Mouse (Mus musculus): Measurements from ENCODE around the gene Cspg4. TPM values are rescaled to one million over a fixed set of nuclear protein-coding genes. Genes with fewer than 3 reads are reported as not detected.

Gene Cspg4
- total and polyA plus RNA-seq, 2 experiments from 2014 or later, result 7.6 to 42.1 TPM

- no peak overlapping the region for H3K9ac ChIP-seq (replicated peaks; ENCODE audit: low read length)
- no peak overlapping the region for H3K27ac ChIP-seq
- peak; percentile 93 for TF ChIP-seq CTCF (IDR thresholded peaks at IDR 0.05; ENCODE audit: low read depth)
- H3K4me3 ChIP-seq (ENCODE audit: low read length), result no peak overlapping the region
- DNase-seq (ENCODE audit: low spot score), result peak; percentile 90
- 9% methylated on average over 3 of the region's 3 CpGs for WGBS
- H3K36me3 ChIP-seq (ENCODE audit: insufficient read depth, low read length), result no peaks in the 10 kb centered on the region
- H3K4me1 ChIP-seq (ENCODE audit: insufficient read depth, low read length), result 0 out of 2 replicates have a peak, but pooled peaks cover 5% of the 10 kb centered on the region
- peak; percentile 68 for ATAC-seq
- H3K4me2 ChIP-seq (ENCODE audit: low read depth, low read length), result no peak overlapping the region
- no peaks in the 10 kb centered on the region for H3K27me3 ChIP-seq (ENCODE audit: insufficient read depth, low read length)
- no peaks in the 10 kb centered on the region for H3K9me3 ChIP-seq (ENCODE audit: low read length)
Measured at GRCm38 (mm10) chr9:56847523-56847922, 17.3 kb upstream of the Cspg4 start.

- no peaks in the 10 kb centered on the region for H3K36me3 ChIP-seq (ENCODE audit: insufficient read depth, low read length)
- no peaks in the 10 kb centered on the region for H3K27me3 ChIP-seq (ENCODE audit: insufficient read depth, low read length)
- TF ChIP-seq CTCF (IDR thresholded peaks at IDR 0.05; ENCODE audit: low read depth), result no peak
- no peak overlapping the region for H3K4me3 ChIP-seq (ENCODE audit: low read length)
- no peak overlapping the region for H3K9ac ChIP-seq (replicated peaks; ENCODE audit: low read length)
- ATAC-seq (0 out of 2 replicates have a peak, but pooled peaks have one; percentile 5), DNase-seq (ENCODE audit: low spot score) (peak; percentile 33)
- no peak overlapping the region for H3K27ac ChIP-seq
- H3K9me3 ChIP-seq (ENCODE audit: low read length), result no peaks in the 10 kb centered on the region
- no peak overlapping the region for H3K4me2 ChIP-seq (ENCODE audit: low read depth, low read length)
- WGBS, result 67% methylated on average over 14 of the region's 14 CpGs
- H3K4me1 ChIP-seq (ENCODE audit: insufficient read depth, low read length), result 0 out of 2 replicates have a peak, but pooled peaks cover 5% of the 10 kb centered on the region
Measured at GRCm38 (mm10) chr9:56850128-56850904, 14.5 kb upstream of the Cspg4 start.

GRCm38 (mm10) chr9:56850905-56851252 lies 14.0 kb upstream of the Cspg4 start:
- Histone ChIP-seq H3K9ac (replicated peaks; ENCODE audit: low read length) (no peak overlapping the region), H3K9me3 (ENCODE audit: low read length) (no peaks in the 10 kb centered on the region), H3K36me3 (ENCODE audit: insufficient read depth, low read length) (no peaks in the 10 kb centered on the region), H3K4me3 (ENCODE audit: low read length) (no peak overlapping the region), H3K27me3 (ENCODE audit: insufficient read depth, low read length) (no peaks in the 10 kb centered on the region), H3K4me1 (ENCODE audit: insufficient read depth, low read length) (0 out of 2 replicates have a peak, but pooled peaks cover 5% of the 10 kb centered on the region), H3K4me2 (ENCODE audit: low read depth, low read length) (no peak overlapping the region), H3K27ac (no peak overlapping the region)
- no peak for DNase-seq (ENCODE audit: low spot score)
- WGBS, result 91% methylated on average over 4 of the region's 4 CpGs
- TF ChIP-seq CTCF (IDR thresholded peaks at IDR 0.05; ENCODE audit: low read depth), result no peak
- no peak for ATAC-seq

GRCm38 (mm10) chr9:56851778-56852177 lies 13.1 kb upstream of the Cspg4 start:
- H3K9ac ChIP-seq (replicated peaks; ENCODE audit: low read length), result no peak overlapping the region
- no peaks in the 10 kb centered on the region for H3K27me3 ChIP-seq (ENCODE audit: insufficient read depth, low read length)
- no peak overlapping the region for H3K4me3 ChIP-seq (ENCODE audit: low read length)
- WGBS, result 24% methylated on average over 11 of the region's 11 CpGs
- DNase-seq (ENCODE audit: low spot score) (peak; percentile 32), ATAC-seq (peak; percentile 79)
- H3K27ac ChIP-seq, result no peak overlapping the region
- no peaks in the 10 kb centered on the region for H3K9me3 ChIP-seq (ENCODE audit: low read length)
- TF ChIP-seq CTCF (IDR thresholded peaks at IDR 0.05; ENCODE audit: low read depth), result no peak
- no peak overlapping the region for H3K4me2 ChIP-seq (ENCODE audit: low read depth, low read length)
- no peaks in the 10 kb centered on the region for H3K36me3 ChIP-seq (ENCODE audit: insufficient read depth, low read length)
- 0 out of 2 replicates have a peak, but pooled peaks cover 5% of the 10 kb centered on the region for H3K4me1 ChIP-seq (ENCODE audit: insufficient read depth, low read length)

GRCm38 (mm10) chr9:56857463-56857862 lies 7.4 kb upstream of the Cspg4 start:
- ATAC-seq (no peak), DNase-seq (ENCODE audit: low spot score) (no peak)
- Histone ChIP-seq H3K27me3 (ENCODE audit: insufficient read depth, low read length) (no peaks in the 10 kb centered on the region), H3K9ac (replicated peaks; ENCODE audit: low read length) (no peak overlapping the region), H3K9me3 (ENCODE audit: low read length) (no peaks in the 10 kb centered on the region), H3K36me3 (ENCODE audit: insufficient read depth, low read length) (no peaks in the 10 kb centered on the region), H3K4me3 (ENCODE audit: low read length) (no peak overlapping the region), H3K4me2 (ENCODE audit: low read depth, low read length) (no peak overlapping the region), H3K4me1 (ENCODE audit: insufficient read depth, low read length) (no peaks in the 10 kb centered on the region), H3K27ac (no peak overlapping the region)
- WGBS, result 67% methylated on average over 3 of the region's 3 CpGs
- TF ChIP-seq CTCF (IDR thresholded peaks at IDR 0.05; ENCODE audit: low read depth), result no peak

- TF ChIP-seq CTCF (IDR thresholded peaks at IDR 0.05; ENCODE audit: low read depth), result no peak
- DNase-seq (ENCODE audit: low spot score) (no peak), ATAC-seq (no peak)
- Histone ChIP-seq H3K4me1 (ENCODE audit: insufficient read depth, low read length) (peaks cover 3% of the 10 kb centered on the region; the same call in 1 of the 2 replicates), H3K27ac (no peak overlapping the region), H3K9ac (replicated peaks; ENCODE audit: low read length) (no peak overlapping the region), H3K4me2 (ENCODE audit: low read depth, low read length) (no peak overlapping the region), H3K36me3 (ENCODE audit: insufficient read depth, low read length) (no peaks in the 10 kb centered on the region), H3K27me3 (ENCODE audit: insufficient read depth, low read length) (0 out of 2 replicates have a peak, but pooled peaks cover 4% of the 10 kb centered on the region), H3K4me3 (ENCODE audit: low read length) (no peak overlapping the region), H3K9me3 (ENCODE audit: low read length) (no peaks in the 10 kb centered on the region)
- WGBS, result 61% methylated on average over 3 of the region's 3 CpGs
Measured at GRCm38 (mm10) chr9:56860035-56860434, 4.8 kb upstream of the Cspg4 start.
